Mouse (Mus musculus): ENCODE data around the gene Olfr1160. TPM values are rescaled to one million over a fixed set of nuclear protein-coding genes. Genes with fewer than 3 reads are reported as not detected.

Gene Olfr1160
- polyA plus RNA-seq, 1 experiment from 2014 or later, result not detected

Other genes starting within 250 kb of the Olfr1160 start
- gene Olfr152, start 228.8 kb downstream of the Olfr1160 start, polyA plus RNA-seq (2014; fragmentation: Nextera tagmentation; extraction: Ambion mirVana), result not detected in 2 replicates
- gene Olfr1143, start 207.7 kb downstream of the Olfr1160 start, polyA plus RNA-seq (2014; fragmentation: Nextera tagmentation; extraction: Ambion mirVana), result 0.18 TPM in 1 of 2 replicates, not detected in the other
- not detected in 2 replicates for gene Olfr1145, start 198.4 kb downstream of the Olfr1160 start, polyA plus RNA-seq (2014; fragmentation: Nextera tagmentation; extraction: Ambion mirVana)
- not detected in 2 replicates for gene Olfr1148, start 177.7 kb downstream of the Olfr1160 start, polyA plus RNA-seq (2014; fragmentation: Nextera tagmentation; extraction: Ambion mirVana)
- not detected in 2 replicates for gene Olfr1150-ps1, start 164.3 kb downstream of the Olfr1160 start, polyA plus RNA-seq (2014; fragmentation: Nextera tagmentation; extraction: Ambion mirVana)
- gene Olfr1151, start 152.4 kb downstream of the Olfr1160 start, polyA plus RNA-seq (2014; fragmentation: Nextera tagmentation; extraction: Ambion mirVana), result not detected in 2 replicates
- gene Olfr1152, start 141.8 kb downstream of the Olfr1160 start, polyA plus RNA-seq (2014; fragmentation: Nextera tagmentation; extraction: Ambion mirVana), result 0.06 TPM in 1 of 2 replicates, not detected in the other
- 0.11 TPM in 1 of 2 replicates, not detected in the other for gene Olfr1153, start 113.3 kb downstream of the Olfr1160 start, polyA plus RNA-seq (2014; fragmentation: Nextera tagmentation; extraction: Ambion mirVana)
- gene Olfr1154, start 103.1 kb downstream of the Olfr1160 start, polyA plus RNA-seq (2014; fragmentation: Nextera tagmentation; extraction: Ambion mirVana), result not detected in 2 replicates
- not detected in 2 replicates for gene Olfr1155, start 63.1 kb downstream of the Olfr1160 start, polyA plus RNA-seq (2014; fragmentation: Nextera tagmentation; extraction: Ambion mirVana)
- gene Olfr1156, start 55.2 kb downstream of the Olfr1160 start, polyA plus RNA-seq (2014; fragmentation: Nextera tagmentation; extraction: Ambion mirVana), result 0.11 TPM in 1 of 2 replicates, not detected in the other
- not detected in 2 replicates for gene Olfr1157, start 40.0 kb downstream of the Olfr1160 start, polyA plus RNA-seq (2014; fragmentation: Nextera tagmentation; extraction: Ambion mirVana)
- gene Olfr74, start 33.6 kb downstream of the Olfr1160 start, polyA plus RNA-seq (2014; fragmentation: Nextera tagmentation; extraction: Ambion mirVana), result not detected in 2 replicates
- gene Olfr1158, start 18.2 kb downstream of the Olfr1160 start, polyA plus RNA-seq (2014; fragmentation: Nextera tagmentation; extraction: Ambion mirVana), result not detected in 2 replicates
- not detected in 2 replicates for gene Olfr1161, start 14.5 kb upstream of the Olfr1160 start, polyA plus RNA-seq (2014; fragmentation: Nextera tagmentation; extraction: Ambion mirVana)
- not detected in 2 replicates for gene Olfr73, start 29.4 kb upstream of the Olfr1160 start, polyA plus RNA-seq (2014; fragmentation: Nextera tagmentation; extraction: Ambion mirVana)
- gene Olfr1162, start 42.9 kb upstream of the Olfr1160 start, polyA plus RNA-seq (2014; fragmentation: Nextera tagmentation; extraction: Ambion mirVana), result 0.09 TPM in 1 of 2 replicates, not detected in the other
- gene Olfr1163, start 63.6 kb upstream of the Olfr1160 start, polyA plus RNA-seq (2014; fragmentation: Nextera tagmentation; extraction: Ambion mirVana), result not detected in 2 replicates
- not detected in 2 replicates for gene Olfr1164, start 85.7 kb upstream of the Olfr1160 start, polyA plus RNA-seq (2014; fragmentation: Nextera tagmentation; extraction: Ambion mirVana)
- 0.11 TPM in 1 of 2 replicates, not detected in the other for gene Olfr1166, start 120.0 kb upstream of the Olfr1160 start, polyA plus RNA-seq (2014; fragmentation: Nextera tagmentation; extraction: Ambion mirVana)
- gene Olfr1167, start 146.9 kb upstream of the Olfr1160 start, polyA plus RNA-seq (2014; fragmentation: Nextera tagmentation; extraction: Ambion mirVana), result not detected in 2 replicates
- not detected in 2 replicates for gene Olfr1168, start 173.6 kb upstream of the Olfr1160 start, polyA plus RNA-seq (2014; fragmentation: Nextera tagmentation; extraction: Ambion mirVana)
- gene Olfr1170, start 220.1 kb upstream of the Olfr1160 start, polyA plus RNA-seq (2014; fragmentation: Nextera tagmentation; extraction: Ambion mirVana), result not detected in 2 replicates

All from embryonic facial prominence, embryonic 14.5 days (tissue).